Mouse (Mus musculus): ENCODE data around the gene Tnfrsf25.

Gene Tnfrsf25

DNA sequence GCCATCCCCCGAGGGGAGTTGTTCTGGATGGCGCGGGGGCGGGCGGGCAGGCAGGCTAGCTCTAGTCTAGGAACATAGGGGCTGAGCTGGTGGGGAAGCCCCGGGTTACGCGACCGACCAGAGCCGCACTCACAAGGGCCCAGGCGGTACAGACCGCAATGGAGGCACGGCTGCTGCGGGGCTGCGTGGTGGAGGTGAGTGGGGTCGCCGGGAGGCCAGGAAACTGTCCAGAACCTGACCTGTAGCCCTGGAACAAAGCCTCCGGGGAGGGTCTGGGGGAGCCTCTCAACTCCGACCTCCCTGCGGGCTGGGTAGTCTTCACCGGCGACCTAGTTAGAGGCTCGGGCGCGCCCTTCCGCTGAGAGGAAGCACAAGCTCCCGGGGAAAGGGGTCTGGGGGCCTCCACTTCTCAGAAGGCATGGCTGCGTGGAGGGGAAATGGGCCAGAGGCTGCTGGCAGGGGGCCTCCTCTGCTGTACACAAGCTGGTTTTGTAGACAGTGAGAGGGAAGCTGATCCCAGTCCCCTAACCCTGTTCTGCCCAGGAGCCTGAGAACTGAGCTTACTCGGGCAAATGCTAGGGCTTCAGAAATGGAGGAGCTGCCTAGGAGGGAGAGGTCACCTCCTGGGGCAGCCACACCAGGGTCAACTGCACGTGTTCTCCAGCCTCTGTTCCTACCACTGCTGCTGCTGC is at the start of gene Tnfrsf25:
Gene Tnfrsf25 (plus strand): TSS at position 14 of the 692 bp plus-strand sequence.
- peak; percentile 68 for DNase-seq (ENCODE audit: low read depth, low spot score)

DNA sequence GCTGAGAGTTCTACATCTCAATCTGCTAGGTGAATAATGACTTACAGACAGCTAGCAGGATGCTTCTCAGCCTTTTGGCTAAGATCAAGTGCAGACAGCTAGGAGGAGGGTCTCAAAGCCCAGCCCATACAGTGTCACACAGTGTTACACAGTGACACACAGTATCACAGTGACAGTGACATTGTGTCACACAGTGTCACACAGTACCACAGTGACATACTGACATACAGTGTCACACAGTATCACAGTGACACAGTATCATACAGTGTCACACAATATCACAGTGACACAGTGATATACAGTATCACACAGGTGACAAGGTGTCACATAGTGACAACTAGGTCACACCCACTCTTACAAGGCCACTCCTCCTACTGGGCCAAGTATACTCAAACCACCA is 48.5 kb upstream of the Tnfrsf25 start:
- DNase-seq (ENCODE audit: low read depth, low spot score): no peak

DNA sequence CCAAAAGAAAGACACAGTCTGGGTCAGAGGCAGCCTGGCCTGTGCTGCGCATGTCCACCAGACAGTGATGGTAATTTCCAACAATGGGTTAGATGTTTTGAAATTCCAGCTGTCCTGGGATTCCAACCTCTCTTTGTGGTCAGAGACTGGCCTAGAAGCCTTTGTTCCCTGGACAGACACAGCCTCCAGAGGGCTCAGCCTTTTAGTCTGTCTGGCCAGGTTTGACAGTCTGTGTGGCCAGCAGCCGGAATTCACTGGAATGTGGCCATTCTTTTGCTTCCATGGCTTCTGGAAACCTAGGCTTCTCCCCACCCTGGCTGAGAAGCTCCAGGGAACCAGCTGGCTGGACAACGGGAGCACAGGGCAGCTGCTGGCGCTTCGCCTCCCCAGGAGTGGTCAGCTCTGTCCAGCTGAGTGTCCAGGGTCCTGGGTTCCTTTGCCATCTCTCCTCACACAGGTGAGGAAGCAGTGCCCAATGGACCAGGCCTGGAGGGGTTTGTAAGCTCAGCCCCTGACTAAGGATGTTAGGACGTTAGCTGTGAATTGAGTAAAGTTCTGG is 47.5 kb upstream of the Tnfrsf25 start:
- no peak for DNase-seq (ENCODE audit: low read depth, low spot score)

DNA sequence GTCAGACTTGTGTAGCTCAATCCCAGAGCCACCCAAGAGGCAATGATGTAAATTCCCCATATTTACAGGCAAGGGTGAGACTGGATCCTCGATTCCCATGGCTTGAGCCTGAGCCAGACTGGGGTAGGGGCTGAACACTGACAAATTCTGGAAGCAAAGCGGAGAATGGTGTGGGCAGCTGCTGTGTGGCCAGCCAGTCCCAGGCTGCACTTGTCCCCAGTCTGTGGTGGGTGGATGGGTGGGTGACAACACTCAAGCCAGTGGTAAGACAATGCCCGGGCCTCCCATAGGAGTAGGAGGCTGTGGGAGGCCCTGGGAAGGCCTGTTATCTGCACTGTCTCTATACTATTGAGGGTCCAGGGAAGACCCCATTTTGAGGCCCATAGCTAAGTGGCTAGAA is 46.5 kb upstream of the Tnfrsf25 start:
- DNase-seq (ENCODE audit: low read depth, low spot score): no peak

DNA sequence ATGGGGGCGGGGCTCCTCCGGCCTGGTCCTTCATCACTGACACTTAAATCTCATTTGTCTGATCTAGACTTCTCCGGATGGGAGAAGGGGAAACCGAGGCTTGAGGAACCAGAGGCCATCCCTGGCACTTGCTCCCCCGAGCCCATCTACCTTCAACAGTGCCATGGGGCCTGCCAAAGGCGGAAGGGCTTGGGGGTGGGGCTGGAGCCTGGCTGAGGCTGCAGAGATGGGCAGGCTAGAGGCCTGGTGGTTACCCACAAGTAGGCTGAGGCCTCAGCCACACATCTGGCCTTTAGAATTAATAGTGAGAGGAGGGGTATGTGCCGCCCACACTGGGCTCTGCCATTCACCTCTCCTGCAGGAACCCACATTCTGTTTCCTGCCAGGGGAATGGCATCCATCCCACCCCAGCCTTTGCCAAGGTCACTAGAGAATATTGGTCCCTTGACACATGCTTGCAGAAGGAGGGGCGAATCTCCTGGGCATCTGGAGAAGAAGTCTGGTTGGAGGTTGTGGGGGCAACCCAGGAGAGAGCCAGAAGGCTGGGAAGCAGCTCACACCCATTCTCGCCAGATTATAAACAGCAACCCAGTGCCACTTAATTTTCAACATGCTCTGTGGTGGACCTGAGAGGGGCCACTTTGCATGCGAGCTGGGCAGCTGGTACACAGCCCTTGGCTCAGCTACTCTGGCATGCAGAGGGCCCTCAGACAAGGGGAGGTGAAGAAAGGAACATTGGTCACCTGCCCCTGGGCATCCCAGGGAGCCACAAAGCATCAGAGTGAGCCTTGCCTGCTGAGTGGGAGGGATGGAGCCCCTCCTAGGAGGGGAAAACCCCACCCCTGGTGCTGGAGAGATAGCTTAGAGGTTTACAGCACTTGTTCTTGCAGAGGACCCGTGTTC is 45.0 kb upstream of the Tnfrsf25 start:
- DNase-seq (ENCODE audit: low read depth, low spot score): no peak

DNA sequence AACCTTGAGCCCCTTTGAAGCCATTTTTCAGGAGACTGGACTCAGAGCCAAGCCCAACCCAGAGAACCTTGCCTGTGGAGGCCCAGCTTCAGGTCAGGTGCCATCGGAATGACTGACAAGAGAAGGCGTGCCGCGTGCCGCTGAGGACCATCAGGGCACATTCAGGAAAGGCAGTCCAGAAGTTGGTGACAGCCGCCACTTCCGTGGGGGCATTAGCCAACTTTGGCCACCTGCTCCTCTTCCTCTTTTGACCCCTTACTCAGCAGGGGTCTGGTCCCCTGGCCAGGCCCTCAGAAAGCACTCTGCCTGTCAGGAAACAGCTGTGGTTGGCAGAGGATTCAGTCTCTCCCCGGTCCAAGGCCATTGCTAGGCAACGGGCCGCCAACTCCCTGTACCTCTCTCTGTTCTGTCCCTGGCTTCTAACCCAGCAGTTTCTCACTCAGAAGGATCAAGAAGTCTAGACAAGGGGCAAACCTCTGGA is 43.6 kb upstream of the Tnfrsf25 start, which contains the start of gene Plekhg5:
Gene Plekhg5 (plus strand): TSS at position 378 of the 481 bp plus-strand sequence.
- DNase-seq (ENCODE audit: low read depth, low spot score): no peak

DNA sequence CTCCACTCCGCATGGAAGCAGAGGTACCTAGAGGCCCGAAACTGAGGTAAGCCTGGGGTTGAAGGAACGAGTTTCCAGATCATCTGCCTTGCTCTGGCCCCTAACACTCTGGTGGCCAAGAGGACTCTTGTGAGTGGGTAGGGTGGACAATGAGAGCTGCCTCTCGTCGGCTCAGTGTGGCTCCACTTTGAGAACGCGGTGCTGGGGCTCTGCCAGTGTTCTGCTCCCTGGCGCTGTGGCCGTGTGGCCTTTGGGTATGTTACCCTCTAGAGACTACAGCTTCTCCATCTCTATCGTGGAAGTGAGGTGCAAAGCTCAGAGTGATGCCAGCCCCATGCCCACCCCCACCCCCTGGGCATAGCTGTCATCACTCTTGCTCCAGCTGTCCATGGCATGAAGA is 43.1 kb upstream of the Tnfrsf25 start:
- no peak for DNase-seq (ENCODE audit: low read depth, low spot score)

DNA sequence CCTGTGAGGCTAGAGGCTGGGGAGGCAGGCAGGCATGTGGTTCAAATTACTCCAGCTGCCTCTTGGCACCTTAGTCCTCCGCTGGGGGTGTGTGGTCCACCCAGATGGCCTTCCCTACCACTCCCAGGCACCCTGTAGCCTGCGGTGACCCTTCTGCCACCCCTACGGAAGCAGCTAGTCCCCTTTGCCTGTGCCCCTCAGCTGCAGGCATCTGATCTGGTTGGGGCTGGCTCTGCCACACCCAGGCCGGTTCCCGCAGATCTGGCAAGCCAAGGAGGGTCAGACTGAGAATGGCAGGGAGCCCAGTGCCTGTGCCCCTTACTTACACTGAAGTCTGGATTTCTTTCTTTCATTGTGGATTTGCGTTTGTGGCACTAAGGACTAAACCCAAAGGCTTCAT is 42.0 kb upstream of the Tnfrsf25 start:
- no peak for DNase-seq (ENCODE audit: low read depth, low spot score)

DNA sequence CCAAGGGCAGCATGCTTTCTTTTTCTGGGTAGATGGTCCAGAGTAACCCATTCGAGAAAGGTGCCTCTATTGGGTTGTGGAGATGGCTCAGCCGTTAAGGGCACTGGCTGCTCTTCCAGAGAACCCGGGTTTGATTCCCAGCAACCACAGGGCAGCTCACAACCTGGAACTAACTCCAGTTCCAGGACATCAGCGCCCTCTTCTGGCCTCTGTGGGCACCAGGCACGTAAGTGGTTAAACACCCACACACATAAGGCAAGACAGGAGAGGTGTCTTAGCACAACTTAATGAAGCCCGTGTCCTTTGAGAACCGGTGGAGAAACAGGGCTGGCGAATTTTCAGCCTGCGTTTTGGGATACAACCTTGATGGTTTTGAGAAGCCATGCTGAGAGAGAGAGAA is 41.2 kb upstream of the Tnfrsf25 start:
- no peak for DNase-seq (ENCODE audit: low read depth, low spot score)

DNA sequence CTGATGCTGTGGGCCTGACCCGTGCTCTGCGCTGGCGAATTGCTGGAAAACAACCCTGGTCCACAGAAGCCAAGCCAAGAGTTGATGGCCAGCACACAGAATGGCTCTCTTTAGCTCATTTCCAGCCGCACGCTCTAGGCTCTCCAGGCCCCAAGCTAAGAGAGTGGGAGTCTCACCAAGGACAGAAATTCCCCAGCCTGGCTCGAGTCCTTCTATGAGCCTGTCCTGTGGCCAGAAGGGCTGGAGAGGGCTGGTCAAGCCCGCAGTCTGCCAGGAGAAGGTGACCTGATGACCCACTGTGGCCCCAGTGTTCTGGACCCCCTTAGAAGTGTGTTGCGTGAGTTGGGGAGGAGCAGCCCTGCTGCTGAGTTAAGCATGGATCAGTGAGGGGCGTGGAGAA is 38.5 kb upstream of the Tnfrsf25 start:
- DNase-seq (ENCODE audit: low read depth, low spot score): no peak

DNA sequence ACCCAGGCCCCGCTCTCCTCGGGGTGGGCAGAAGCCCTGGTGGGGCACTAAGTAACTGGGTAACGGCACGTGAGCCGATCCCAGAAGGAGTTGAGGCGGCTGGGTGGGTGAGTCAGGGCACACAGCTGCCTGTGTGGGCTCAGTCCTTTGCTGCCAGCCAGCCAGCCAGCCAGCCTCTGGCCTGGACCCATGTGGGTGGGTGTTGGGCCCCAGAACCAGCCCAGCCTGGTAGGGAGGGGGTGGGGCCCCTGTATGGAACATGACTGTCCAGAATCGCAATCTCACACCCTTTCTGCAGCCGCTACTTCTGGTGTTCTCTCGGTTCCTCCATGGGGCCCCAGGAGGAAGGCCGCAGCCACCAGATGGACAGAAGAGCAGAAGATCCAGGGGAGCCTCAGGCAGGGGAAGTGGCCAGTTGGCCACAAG is 37.6 kb upstream of the Tnfrsf25 start:
- DNase-seq (ENCODE audit: low read depth, low spot score): no peak

DNA sequence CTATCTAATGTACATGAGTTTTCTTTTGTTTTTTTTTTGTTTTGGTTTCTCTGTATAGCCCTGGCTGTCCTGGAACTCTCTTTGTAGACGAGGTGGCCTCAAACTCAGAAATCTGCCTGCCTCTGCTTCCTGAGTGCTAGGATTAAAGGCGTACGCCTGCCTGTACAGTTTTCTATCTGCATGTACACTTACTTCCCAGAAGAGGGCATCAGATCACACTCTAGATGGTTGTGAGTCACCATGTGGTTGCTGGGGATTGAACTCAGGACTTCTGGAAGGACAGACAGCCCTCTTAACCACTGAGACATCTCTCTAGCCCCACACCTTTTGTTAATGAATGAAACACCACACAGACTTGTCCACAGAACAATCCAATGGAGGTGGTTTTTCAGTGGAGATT is 36.5 kb upstream of the Tnfrsf25 start:
- DNase-seq (ENCODE audit: low read depth, low spot score): no peak

DNA sequence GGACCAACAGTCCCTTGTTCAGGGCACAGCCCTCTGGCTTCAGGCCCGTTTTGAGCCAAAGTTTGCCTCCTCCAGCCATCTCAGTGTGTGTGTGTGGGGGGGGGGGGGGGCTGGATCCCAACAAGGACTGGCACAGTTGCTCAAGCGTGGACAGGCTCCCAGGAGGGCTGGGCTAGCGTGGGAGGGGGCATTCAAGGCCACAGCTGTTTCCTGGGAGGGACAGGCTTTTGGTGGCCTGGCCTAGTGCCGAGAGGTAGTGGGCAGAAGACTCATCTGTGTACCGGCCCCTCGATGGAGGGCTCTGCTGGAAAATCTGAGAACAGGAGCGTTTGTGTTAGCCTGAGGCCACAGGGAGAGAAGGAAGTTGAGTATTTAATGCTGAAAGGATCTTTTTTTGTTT is 35.8 kb upstream of the Tnfrsf25 start:
- no peak for DNase-seq (ENCODE audit: low read depth, low spot score)

DNA sequence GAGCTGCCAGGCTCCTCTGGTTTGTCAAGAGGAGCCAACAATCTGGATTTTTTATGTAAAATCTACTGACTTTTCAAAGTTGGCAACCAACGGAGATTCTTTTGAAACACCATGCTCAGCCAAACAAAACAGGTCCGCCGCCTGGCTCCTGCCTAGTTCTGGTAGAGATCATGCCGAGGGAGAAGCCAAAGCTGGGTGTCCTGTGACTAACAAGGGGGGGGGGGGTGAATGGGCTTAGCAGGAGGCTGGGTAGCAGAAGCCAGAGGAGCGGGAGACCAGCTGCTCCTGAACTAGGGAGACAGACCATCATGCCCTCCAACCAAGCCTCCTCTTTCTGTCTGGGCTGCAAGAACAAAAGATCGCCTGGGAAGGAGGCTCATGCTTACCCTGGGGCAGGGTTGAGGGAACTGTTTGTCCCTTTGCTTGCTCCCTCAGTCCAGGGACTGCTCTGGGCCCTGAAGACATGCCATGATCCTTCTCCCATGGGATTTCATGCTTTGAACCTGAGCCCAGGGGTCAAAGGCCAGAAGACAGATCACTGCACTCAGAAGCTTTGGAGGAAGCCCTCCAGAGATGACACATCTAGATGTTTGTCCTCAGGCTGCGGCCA is 32.0 kb upstream of the Tnfrsf25 start:
- DNase-seq (ENCODE audit: low read depth, low spot score): no peak

DNA sequence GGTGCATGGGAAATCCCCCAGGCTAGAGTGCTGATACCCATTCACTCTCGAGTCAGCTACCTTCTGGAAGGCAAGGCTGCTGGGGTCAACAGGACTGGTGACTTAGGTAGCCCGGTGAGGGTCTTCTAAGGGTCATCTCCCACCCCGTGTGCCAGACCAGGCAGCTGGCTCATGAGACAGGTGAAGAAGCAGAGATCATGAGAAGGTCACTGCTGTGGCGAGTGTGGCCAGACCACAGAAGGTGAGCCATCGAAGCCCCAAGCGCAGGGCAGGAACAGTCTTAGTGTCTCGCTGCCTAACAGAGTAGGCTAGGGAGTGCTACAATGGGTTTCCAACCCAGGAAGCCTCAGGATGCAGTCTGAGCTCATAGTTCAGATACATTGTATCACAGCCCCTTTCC is 31.1 kb upstream of the Tnfrsf25 start:
- DNase-seq (ENCODE audit: low read depth, low spot score): no peak

DNA sequence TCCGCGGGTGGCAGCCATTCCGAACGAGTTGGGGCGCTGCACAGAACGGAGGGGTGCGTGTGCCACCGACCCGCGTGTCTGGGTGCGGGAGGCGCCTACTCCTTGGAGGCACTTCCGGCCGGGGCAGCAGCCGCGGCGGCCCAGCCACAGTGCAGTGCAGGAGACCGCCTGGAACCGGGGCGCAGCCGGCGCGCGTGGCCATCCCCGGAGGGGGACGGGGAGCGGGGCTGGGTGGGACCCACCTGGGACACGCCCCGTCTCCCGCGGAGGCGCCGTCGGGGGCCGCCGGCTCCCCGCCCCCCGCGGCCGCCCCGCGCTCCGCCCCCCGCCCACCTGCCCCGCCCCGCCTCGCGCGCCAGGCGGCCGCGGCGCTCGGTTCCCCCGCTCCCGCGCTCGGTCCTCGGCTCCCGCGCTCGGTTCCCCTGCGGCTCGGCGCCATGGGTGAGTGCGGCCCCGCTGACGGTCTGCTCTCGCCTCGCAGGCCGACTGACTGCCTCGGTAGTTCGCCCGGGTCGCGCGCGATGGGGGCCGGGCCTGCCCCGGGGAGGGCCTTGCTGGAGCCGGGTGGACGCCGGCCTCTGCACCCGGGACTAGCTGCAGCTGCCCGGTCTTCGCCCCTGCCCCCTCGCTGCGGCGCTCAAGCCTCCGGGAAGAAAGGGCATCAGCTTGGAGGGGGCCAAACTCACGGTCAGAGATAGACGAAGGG is 29.1 kb upstream of the Tnfrsf25 start:
- peak; percentile 78 for DNase-seq (ENCODE audit: low read depth, low spot score)

DNA sequence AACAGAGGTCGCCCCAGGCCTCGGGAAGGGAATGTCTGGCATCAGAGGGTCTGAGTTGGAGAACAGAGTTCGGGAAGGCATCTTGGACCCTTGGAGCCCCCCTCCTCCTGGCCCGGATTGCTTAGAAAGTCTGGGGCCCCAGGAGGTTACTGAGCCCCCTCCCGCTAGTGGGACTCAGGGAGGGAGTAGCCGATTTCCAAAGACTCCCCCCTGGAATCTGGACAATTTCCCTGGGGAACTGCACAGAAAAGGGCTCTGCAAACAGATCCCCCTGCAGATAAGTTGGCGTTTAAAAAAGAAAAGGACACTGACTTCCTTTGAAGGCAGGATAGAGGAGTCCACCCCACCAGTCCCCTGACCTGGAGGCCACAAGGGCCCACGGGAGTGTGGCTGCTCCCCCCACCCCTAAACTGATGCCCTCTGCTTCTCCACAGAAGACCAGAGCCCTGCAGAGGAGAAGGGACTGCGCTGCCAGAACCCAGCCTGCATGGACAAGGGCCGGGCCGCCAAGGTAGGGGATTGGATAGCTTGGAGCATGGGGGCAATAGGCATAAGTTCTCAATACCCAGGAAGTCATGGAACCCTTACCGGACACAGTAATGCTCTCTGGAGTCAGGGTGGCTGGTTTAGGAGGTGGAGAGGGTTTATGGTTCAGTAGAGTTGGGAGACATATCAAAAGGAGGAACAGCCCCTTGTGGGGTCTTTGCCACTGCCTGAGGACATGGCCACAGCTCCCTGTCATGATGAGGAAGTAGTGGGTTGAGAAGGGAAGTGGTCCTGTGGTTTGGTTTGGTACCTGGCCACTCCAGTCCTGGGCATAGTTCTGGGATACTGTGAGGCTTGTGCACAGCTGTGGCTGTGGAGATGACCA is 28.3 kb upstream of the Tnfrsf25 start:
- no peak for DNase-seq (ENCODE audit: low read depth, low spot score)

DNA sequence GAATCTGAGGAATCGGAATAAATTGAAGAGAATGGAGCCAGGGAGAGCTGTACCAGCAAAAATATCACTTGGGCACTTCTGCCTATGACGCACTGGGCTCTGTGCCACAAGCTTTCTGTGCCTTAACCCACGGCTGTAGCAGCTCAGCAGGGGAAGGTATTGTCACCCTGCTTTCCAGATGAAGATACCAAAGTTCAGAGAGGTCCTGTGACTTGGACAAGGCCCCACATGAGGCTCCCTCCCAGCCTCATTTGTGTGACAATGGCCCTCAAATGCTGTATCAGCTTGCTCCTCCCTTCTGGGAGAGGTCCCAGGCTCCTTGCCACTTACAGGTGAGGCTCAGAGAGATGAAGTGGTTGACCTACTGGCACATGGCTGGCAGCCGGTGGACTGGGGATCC is 27.6 kb upstream of the Tnfrsf25 start:
- DNase-seq (ENCODE audit: low read depth, low spot score): no peak

DNA sequence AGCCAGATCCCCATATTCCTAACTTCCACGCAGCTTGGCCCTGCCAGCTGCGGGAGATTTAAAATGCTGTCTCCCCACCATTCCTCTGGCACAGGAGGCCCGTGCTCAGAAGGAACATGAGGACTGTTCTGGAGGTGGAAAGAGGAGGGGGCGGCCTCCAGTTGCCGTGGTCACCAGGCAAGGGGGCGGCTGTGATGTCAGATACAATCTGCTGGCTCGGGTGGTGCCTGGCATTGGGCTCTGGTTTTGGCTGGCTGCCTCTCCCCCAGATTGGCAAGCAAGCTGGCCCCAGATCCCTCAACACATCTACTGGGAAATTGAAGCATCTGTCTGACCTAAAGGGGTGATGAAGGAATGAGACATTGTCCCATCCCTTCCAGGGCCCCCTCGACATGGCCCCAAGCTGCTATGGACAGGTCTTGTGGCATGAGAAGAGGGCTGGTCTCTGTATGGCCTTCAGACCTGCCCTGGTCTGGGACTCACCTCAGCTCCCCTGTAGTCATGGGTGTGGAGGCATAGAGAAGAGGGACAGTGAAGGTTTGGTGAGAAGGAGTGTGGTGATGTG is 27.1 kb upstream of the Tnfrsf25 start:
- no peak for DNase-seq (ENCODE audit: low read depth, low spot score)

DNA sequence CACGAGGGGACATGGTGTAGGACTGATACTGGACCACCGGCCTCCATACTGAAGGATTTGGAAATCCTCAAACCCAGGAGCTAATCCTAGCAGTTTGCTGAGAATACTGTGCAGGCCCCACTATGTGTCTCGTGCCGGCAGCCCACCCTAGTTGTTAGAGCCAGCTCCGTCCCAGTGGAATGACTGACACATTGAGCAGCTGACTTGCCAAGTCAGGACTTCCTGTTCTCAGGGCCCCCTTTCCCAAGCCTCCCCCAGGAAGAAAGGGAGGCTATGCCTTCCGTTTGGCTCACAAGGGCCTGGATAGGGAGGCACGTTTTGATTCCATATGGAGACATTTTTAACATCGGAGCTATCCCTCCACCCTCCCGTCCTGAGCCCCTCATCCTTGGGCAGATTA is 25.5 kb upstream of the Tnfrsf25 start:
- DNase-seq (ENCODE audit: low read depth, low spot score): no peak
